Mouse (Mus musculus): ENCODE results near the gene Ldb3. TPM values are rescaled to one million over a fixed set of nuclear protein-coding genes. Genes with fewer than 3 reads are reported as not detected.

Ldb3 gene
- polyA plus RNA-seq, 1 experiment from 2014 or later = 1.6 TPM

DNA sequence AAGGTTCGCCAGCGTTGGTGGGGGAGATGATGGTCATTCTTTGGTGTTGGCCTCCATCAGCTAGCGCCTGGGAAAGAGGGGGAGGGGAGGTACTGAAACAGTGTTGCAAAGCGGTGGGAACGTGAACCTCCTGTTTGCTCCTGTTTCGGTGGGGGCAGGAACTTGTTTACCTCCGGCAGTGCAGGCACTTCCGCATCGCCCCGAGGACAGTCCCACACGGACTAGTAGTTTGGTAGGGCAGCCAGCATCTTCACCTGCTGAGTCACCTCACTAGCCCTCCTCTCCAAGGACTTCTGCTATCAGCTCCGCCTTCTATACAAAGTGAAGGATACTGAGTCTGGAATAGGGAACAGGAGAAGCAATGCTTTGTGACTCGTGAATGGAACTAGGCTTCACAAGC lies 26.6 kb upstream of the Ldb3 start:
- Histone ChIP-seq H3K4me3 (0 out of 2 replicates have a peak overlapping the region, but pooled peaks have one; percentile 18), H3K4me2 (replicated peaks) (peak overlapping the region; percentile 42), H3K27me3 (peaks cover 30% of the 10 kb centered on the region), H3K27ac (no peak overlapping the region), H3K4me1 (peaks cover 4% of the 10 kb centered on the region), H3K36me3 (no peaks in the 10 kb centered on the region), H3K9ac (no peak overlapping the region), H3K9me3 (no peaks in the 10 kb centered on the region)
- no peak for ATAC-seq (ENCODE audit: insufficient number of reproducible peaks, insufficient read depth, low FRiP score, low TSS enrichment)
- WGBS = 2% methylated on average over 13 of the region's 13 CpGs

DNA sequence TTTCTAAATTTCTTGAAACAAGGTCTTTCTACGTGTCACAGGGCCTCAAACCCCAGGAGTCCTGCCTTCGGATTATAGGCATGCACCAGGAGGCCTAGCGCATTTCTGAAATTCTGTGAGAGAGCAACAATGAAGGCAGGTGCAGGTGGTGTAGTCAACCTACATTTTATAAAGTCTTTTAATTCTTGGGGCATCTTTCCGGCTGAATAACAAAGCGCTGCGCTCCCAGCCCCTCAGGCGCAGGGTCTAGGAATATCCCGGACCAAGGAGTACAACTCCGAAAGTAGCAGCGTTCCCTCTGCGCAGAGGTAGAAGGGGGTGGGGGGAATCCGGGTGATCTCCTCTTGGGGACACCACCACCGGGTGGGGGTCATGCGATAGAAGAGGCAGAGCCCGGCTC lies 26.1 kb upstream of the Ldb3 start:
- 0 out of 2 replicates have a peak overlapping the region, but pooled peaks have one; percentile 18 for H3K4me3 ChIP-seq
- peaks cover 30% of the 10 kb centered on the region for H3K27me3 ChIP-seq

DNA sequence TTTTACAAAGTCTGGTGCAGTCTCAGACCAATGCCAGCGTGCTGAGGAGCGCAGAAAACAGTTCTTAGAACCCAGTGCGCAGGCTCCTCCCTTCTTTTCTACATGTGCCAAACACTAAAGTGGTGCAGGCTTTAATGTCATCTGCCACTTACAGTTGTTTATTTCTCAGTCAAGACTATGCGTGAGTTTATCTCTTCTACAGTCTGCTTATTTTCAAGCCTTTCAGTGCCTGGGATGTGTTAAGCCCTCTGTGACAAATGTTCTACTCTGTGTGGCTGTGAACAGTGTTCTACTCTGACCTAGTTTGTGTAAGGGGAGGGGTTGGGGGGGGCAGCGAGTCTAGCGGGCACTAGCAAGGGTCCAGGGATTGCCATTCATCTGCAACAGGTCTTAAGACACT lies 25.0 kb upstream of the Ldb3 start:
- Histone ChIP-seq H3K27me3 (peaks cover 30% of the 10 kb centered on the region), H3K4me2 (replicated peaks) (no peak overlapping the region), H3K4me3 (no peak overlapping the region), H3K27ac (no peak overlapping the region), H3K36me3 (no peaks in the 10 kb centered on the region), H3K9me3 (no peaks in the 10 kb centered on the region), H3K4me1 (peaks cover 4% of the 10 kb centered on the region), H3K9ac (no peak overlapping the region)
- ATAC-seq (ENCODE audit: insufficient number of reproducible peaks, insufficient read depth, low FRiP score, low TSS enrichment) = no peak
- WGBS = 55% methylated on average over 6 of the region's 6 CpGs

More for the DNA sequence above, 26.1 kb upstream of the Ldb3 start:
- H3K4me1 ChIP-seq = peaks cover 4% of the 10 kb centered on the region
- no peaks in the 10 kb centered on the region for H3K9me3 ChIP-seq
- no peak for ATAC-seq (ENCODE audit: insufficient number of reproducible peaks, insufficient read depth, low FRiP score, low TSS enrichment)
- H3K9ac ChIP-seq = no peak overlapping the region
- peak overlapping the region; percentile 42 for H3K4me2 ChIP-seq (replicated peaks)
- no peaks in the 10 kb centered on the region for H3K36me3 ChIP-seq
- 6% methylated on average over 15 of the region's 15 CpGs for WGBS
- no peak overlapping the region for H3K27ac ChIP-seq

GRCm38 (mm10) chr14:34612222-34612621 lies 23.7 kb upstream of the Ldb3 start:
- no peak for ATAC-seq (ENCODE audit: insufficient number of reproducible peaks, insufficient read depth, low FRiP score, low TSS enrichment)
- Histone ChIP-seq H3K36me3 (no peaks in the 10 kb centered on the region), H3K9me3 (no peaks in the 10 kb centered on the region), H3K4me3 (no peak overlapping the region), H3K9ac (no peak overlapping the region), H3K27ac (no peak overlapping the region), H3K4me2 (replicated peaks) (no peak overlapping the region), H3K4me1 (peaks cover 4% of the 10 kb centered on the region), H3K27me3 (peaks cover 36% of the 10 kb centered on the region)
- WGBS = 42% methylated on average over 4 of the region's 4 CpGs

DNA sequence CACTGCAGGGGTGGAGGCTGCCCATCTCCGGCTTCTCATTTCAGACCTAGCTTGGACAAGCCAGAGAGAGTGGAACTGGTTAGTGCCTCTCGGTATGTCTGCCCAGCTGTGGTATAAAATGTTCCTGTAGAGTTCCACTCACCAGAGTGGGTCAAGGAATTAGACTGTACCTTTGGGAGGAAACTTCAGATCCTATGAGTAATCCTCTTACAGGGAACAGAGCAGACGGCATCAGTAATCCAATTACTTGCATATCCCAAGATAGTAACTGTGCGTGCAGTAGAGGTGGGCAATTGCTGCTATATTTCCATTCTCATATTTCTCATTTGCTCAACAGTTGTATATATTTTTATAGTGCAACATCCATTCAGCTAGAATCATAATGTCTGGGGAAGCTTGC lies 23.1 kb upstream of the Ldb3 start:
- no peak for ATAC-seq (ENCODE audit: insufficient number of reproducible peaks, insufficient read depth, low FRiP score, low TSS enrichment)
- Histone ChIP-seq H3K4me3 (no peak overlapping the region), H3K4me1 (peaks cover 4% of the 10 kb centered on the region), H3K27ac (no peak overlapping the region), H3K27me3 (peaks cover 36% of the 10 kb centered on the region), H3K9me3 (no peaks in the 10 kb centered on the region), H3K4me2 (replicated peaks) (no peak overlapping the region), H3K9ac (no peak overlapping the region), H3K36me3 (no peaks in the 10 kb centered on the region)
- 63% methylated on average over 4 of the region's 4 CpGs for WGBS

DNA sequence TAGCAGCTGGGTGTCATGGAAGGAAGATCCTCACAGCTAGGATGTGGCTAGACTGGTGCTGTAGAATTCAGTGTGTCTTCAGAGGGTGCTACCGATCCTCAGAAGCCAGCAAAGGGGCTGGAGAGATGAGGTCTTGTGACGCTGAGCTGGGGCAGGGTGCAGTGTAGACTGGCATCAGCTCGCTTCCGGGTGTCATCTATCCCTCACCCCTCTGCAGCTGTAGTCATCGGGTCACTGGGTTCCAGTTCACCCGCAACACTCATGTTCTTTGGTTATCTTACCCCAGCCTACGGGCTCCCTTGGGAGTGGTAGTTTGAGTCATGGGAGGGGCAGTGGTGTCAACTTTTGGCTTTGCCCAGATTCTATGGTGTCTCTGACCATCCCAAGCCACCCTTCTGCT lies 13.4 kb upstream of the Ldb3 start:
- Histone ChIP-seq H3K9me3 (no peaks in the 10 kb centered on the region), H3K9ac (no peak overlapping the region), H3K4me3 (no peak overlapping the region), H3K4me2 (replicated peaks) (no peak overlapping the region), H3K4me1 (peaks cover 2% of the 10 kb centered on the region; the same call in 1 of the 2 replicates), H3K27me3 (no peaks in the 10 kb centered on the region), H3K27ac (no peak overlapping the region), H3K36me3 (no peaks in the 10 kb centered on the region)
- WGBS = 93% methylated on average over 7 of the region's 7 CpGs
- ATAC-seq (ENCODE audit: insufficient number of reproducible peaks, insufficient read depth, low FRiP score, low TSS enrichment) = no peak

- H3K9me3 ChIP-seq = no peaks in the 10 kb centered on the region
- H3K4me3 ChIP-seq = no peak within 1 kb of the TSS
- H3K4me1 ChIP-seq = peaks cover 2% of the 10 kb centered on the region; the same call in 1 of the 2 replicates
- no peak within 1 kb of the TSS; the same call in 1 of the 2 replicates for H3K9ac ChIP-seq
- no peaks in the 10 kb centered on the region for H3K36me3 ChIP-seq
- ATAC-seq (ENCODE audit: insufficient number of reproducible peaks, insufficient read depth, low FRiP score, low TSS enrichment) = no peak
- no peaks in the 10 kb centered on the region for H3K27me3 ChIP-seq
- 84% methylated on average over 8 of the region's 8 CpGs for WGBS
- H3K4me2 ChIP-seq (replicated peaks) = no peak within 1 kb of the TSS
- H3K27ac ChIP-seq = no peak within 1 kb of the TSS
Observed at GRCm38 (mm10) chr14:34599941-34600340, 11.5 kb upstream of the Ldb3 start, which contains the start of gene Opn4. Gene Opn4, minus strand, starts transcription at chr14:34600142.

GRCm38 (mm10) chr14:34595596-34596255 lies 7.2 kb upstream of the Ldb3 start:
- Histone ChIP-seq H3K9ac (no peak overlapping the region), H3K4me1 (peaks cover 9% of the 10 kb centered on the region), H3K27me3 (no peaks in the 10 kb centered on the region), H3K9me3 (no peaks in the 10 kb centered on the region), H3K27ac (no peak overlapping the region), H3K4me3 (no peak overlapping the region), H3K4me2 (replicated peaks) (no peak overlapping the region), H3K36me3 (no peaks in the 10 kb centered on the region)
- 80% methylated on average over 17 of the region's 17 CpGs for WGBS
- ATAC-seq (ENCODE audit: insufficient number of reproducible peaks, insufficient read depth, low FRiP score, low TSS enrichment) = no peak

DNA sequence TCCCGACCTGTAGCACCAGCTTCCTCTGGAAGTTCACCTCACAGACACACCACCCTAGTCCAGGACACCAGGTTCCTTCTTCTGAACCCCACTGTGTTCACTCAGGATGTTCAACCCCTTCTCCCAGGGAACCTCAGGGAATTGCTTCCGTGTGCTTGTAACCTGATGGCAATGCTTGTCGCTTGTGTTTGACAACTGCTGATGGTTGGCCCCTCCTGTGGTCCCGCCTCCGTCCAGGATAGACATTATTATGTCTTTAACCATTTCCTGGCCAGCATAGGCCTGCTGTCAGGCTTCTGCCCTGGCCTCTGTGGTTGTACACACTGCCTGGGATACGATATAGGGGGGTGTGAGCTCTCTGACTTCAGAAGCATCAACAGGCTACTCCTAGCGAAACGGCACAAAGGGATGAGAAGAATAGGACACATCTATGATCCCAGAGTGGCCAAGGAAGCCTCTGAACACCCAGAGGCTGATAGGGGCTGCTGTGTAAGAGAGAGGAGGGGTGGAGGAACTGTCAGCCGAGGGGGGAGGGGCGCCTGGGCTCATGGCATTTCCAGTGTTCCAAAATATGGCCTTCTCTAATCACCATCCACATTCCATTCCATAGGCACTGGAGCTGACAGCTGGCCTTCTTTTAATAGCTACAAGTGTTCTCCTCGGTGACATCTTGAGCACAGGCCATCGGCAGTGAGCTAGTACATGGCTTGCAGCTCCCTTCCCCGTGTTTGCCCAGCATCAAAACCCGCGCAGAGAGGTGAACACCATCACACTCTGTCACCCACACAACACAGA lies 3.5 kb upstream of the Ldb3 start:
- H3K27me3 ChIP-seq = no peaks in the 10 kb centered on the region
- 58% methylated on average over 15 of the region's 15 CpGs for WGBS
- ATAC-seq (ENCODE audit: insufficient number of reproducible peaks, insufficient read depth, low FRiP score, low TSS enrichment) = no peak
- no peak overlapping the region for H3K4me3 ChIP-seq
- no peak overlapping the region for H3K27ac ChIP-seq
- no peak overlapping the region for H3K9ac ChIP-seq
- H3K36me3 ChIP-seq = no peaks in the 10 kb centered on the region
- peaks cover 9% of the 10 kb centered on the region for H3K4me1 ChIP-seq
- no peaks in the 10 kb centered on the region for H3K9me3 ChIP-seq
- no peak overlapping the region for H3K4me2 ChIP-seq (replicated peaks)

GRCm38 (mm10) chr14:34590743-34591675 lies 2.5 kb upstream of the Ldb3 start:
- Histone ChIP-seq H3K27ac (no peak overlapping the region), H3K9ac (no peak overlapping the region), H3K4me1 (peaks cover 9% of the 10 kb centered on the region), H3K27me3 (no peaks in the 10 kb centered on the region), H3K4me3 (no peak overlapping the region), H3K4me2 (replicated peaks) (no peak overlapping the region), H3K9me3 (no peaks in the 10 kb centered on the region), H3K36me3 (no peaks in the 10 kb centered on the region)
- WGBS = 65% methylated on average over 24 of the region's 24 CpGs
- ATAC-seq (ENCODE audit: insufficient number of reproducible peaks, insufficient read depth, low FRiP score, low TSS enrichment) = no peak

GRCm38 (mm10) chr14:34590017-34590570 lies 1.6 kb upstream of the Ldb3 start:
- H3K9ac ChIP-seq = no peak overlapping the region
- H3K4me1 ChIP-seq = peaks cover 9% of the 10 kb centered on the region
- WGBS = 87% methylated on average over 5 of the region's 5 CpGs
- no peak overlapping the region for H3K27ac ChIP-seq
- H3K36me3 ChIP-seq = no peaks in the 10 kb centered on the region
- no peak overlapping the region for H3K4me2 ChIP-seq (replicated peaks)
- H3K4me3 ChIP-seq = no peak overlapping the region
- no peaks in the 10 kb centered on the region for H3K9me3 ChIP-seq
- H3K27me3 ChIP-seq = no peaks in the 10 kb centered on the region
- ATAC-seq (ENCODE audit: insufficient number of reproducible peaks, insufficient read depth, low FRiP score, low TSS enrichment) = no peak

Measured in embryonic facial prominence, embryonic 12.5 days (tissue).